Mouse (Mus musculus): ENCODE data around the gene Dcaf12l1.
A peak's percentile ranks its signal among the peaks of the same experiment; 100 is the strongest.
"Not testable (repeated sequence)": the region's sequence is repeated elsewhere in the genome, so short reads cannot be mapped to it uniquely, and the experiment has no call there.

Gene Dcaf12l1

GRCm38 (mm10) chrX:44789761-44790411 is at the start of gene Dcaf12l1:
Dcaf12l1 (minus strand) TSS chrX:44790197.
- DNase-seq (ENCODE audit: low spot score): peak; percentile 57

GRCm38 (mm10) chrX:44809356-44809755 is 19.4 kb upstream of the Dcaf12l1 start:
- not testable (repeated sequence) for DNase-seq (ENCODE audit: low spot score)

- DNase-seq (ENCODE audit: low spot score): no peak
Observed at GRCm38 (mm10) chrX:44789036-44789760, 799 bp downstream of the Dcaf12l1 start.
